Mouse (Mus musculus) midbrain, embryonic 10.5 days (tissue): ENCODE data around the gene Smyd3. TPM values are rescaled to one million over a fixed set of nuclear protein-coding genes. Genes with fewer than 3 reads are reported as not detected.
A peak's percentile ranks its signal among the peaks of the same experiment; 100 is the strongest.

Experiments used
- DNase-seq: peaks from one replicate; pipeline ENCODE4 v3.0.0-alpha.2; 2017; ENCODE audit warnings: low spot score
- H3K27ac ChIP-seq: fragments of 300-500 bp; sonication (generic); replicated peaks from 2 replicates; pipeline ENCODE4 v1.5.1; 2016; ENCODE audit warnings: mild to moderate bottlenecking
- H3K27me3 ChIP-seq: fragments of 300-500 bp; sonication (generic); 2 replicates; pipeline ENCODE4 v1.6.1; 2016; ENCODE audit warnings: low read depth, mild to moderate bottlenecking; ENCODE audit not compliant: poor library complexity, severe bottlenecking
- H3K36me3 ChIP-seq: fragments of 300-500 bp; sonication (generic); 2 replicates; pipeline ENCODE4 v1.6.1; 2016; ENCODE audit warnings: mild to moderate bottlenecking, moderate library complexity
- H3K4me1 ChIP-seq: fragments of 300-500 bp; sonication (generic); 2 replicates; pipeline ENCODE4 v1.6.1; 2016
- H3K4me3 ChIP-seq: fragments of 300-500 bp; sonication (generic); 2 replicates; pipeline ENCODE4 v1.5.1; 2016; ENCODE audit warnings: mild to moderate bottlenecking, moderate library complexity
- H3K9me3 ChIP-seq: fragments of 300-500 bp; sonication (generic); replicated peaks from 2 replicates; pipeline ENCODE4 v1.6.1; 2016; ENCODE audit warnings: mild to moderate bottlenecking
- WGBS: fragments of 180-500 bp; shearing (Covaris S2); methylation state at CpG from one replicate; pipeline ENCODE4 v1.1.7; 2016; 5-methylcytosine and 5-hydroxymethylcytosine counted together
- polyA plus RNA-seq: library from polyadenylated mRNA; unstranded; fragments of >200 nt; fragmentation: Nextera tagmentation; extraction: Ambion mirVana; gene quantifications from 2 replicates; pipeline ENCODE4 v1.2.1, GENCODE M21; 2016

Gene Smyd3
- polyA plus RNA-seq, 1 experiment from 2014 or later, result 15.3 TPM

DNA sequence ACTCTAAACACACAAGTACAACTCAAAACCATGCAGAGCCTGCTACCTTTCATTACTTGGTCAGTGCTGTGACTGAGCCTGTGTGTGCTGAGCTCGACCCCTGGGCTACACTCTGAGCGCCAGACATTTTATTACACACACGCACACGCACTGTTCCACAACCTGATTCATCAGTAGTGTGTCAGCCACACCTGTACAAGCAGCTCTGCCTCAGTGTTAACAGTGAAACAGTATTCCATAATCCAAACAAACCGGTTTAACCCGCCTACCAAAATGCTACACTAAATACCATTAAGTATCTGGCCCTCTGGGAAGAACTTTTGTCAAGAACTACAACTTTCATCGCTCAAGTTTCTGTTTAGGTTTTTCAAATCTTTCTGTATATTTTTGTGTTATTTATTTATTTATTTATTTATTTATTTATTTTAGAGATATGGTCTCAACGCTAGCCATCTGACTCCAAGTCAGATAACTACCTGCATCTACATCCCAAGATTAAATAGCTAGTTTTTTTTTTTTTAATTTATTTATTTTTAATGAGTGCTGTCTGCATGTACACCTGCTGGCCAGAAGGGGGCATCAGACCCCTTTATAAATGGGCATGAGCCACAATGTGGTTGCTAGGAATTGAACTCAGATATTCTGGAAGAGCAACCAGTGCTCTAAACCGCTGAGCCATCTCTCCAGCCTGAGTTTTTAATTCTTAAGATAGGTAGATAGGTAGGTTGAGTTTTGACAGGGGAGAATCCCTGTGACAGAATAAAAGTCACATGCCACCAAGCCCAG lies 11.1 kb downstream of the Smyd3 start:
- DNase-seq, result no peak
- Histone ChIP-seq H3K27me3 (no peaks in the 10 kb centered on the region), H3K27ac (no peak overlapping the region), H3K9me3 (no peaks in the 10 kb centered on the region), H3K4me1 (no peaks in the 10 kb centered on the region), H3K36me3 (no peaks in the 10 kb centered on the region), H3K4me3 (no peak overlapping the region)
- 67% methylated on average over 9 of the region's 9 CpGs for WGBS

GRCm38 (mm10) chr1:179502565-179502964 lies 15.3 kb downstream of the Smyd3 start:
- DNase-seq, result no peak
- Histone ChIP-seq H3K27me3 (no peaks in the 10 kb centered on the region), H3K4me3 (no peak overlapping the region), H3K9me3 (no peaks in the 10 kb centered on the region), H3K36me3 (no peaks in the 10 kb centered on the region), H3K4me1 (no peaks in the 10 kb centered on the region), H3K27ac (no peak overlapping the region)
- 23% methylated on average over 3 of the region's 3 CpGs for WGBS

DNA sequence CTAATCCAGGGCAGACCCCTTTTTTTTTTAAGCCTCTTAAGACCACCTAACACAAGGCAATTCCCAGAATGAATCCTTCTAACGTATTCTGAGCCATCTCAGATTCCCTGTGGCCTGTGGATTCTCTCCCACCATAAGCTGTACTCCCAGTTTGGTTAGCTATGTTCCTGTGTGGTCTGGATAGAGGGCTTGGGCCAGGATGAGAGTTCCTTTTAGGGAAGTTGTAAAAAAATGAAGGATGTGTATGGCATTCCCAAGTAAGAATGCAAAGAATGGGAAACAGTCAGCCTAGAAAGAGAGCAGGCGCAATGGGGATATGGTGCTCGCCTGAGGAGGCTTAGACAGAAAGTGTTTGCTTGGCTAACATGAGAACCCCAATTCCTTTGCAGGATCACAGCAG lies 18.6 kb downstream of the Smyd3 start:
- no peaks in the 10 kb centered on the region for H3K9me3 ChIP-seq
- no peak overlapping the region for H3K27ac ChIP-seq
- DNase-seq, result no peak
- no peak overlapping the region for H3K4me3 ChIP-seq
- no peaks in the 10 kb centered on the region for H3K27me3 ChIP-seq
- no peaks in the 10 kb centered on the region for H3K4me1 ChIP-seq
- H3K36me3 ChIP-seq, result no peaks in the 10 kb centered on the region
- WGBS, result 73% methylated on average over 3 of the region's 3 CpGs

- H3K4me1 ChIP-seq, result no peaks in the 10 kb centered on the region
- no peaks in the 10 kb centered on the region for H3K27me3 ChIP-seq
- no peaks in the 10 kb centered on the region for H3K9me3 ChIP-seq
- 91% methylated on average over 5 of the region's 5 CpGs for WGBS
- H3K27ac ChIP-seq, result no peak overlapping the region
- no peak overlapping the region for H3K4me3 ChIP-seq
- no peaks in the 10 kb centered on the region for H3K36me3 ChIP-seq
- DNase-seq, result no peak
These were observed 24.9 kb downstream of the Smyd3 start for GRCm38 (mm10) chr1:179492908-179493307.

- Histone ChIP-seq H3K27ac (no peak overlapping the region), H3K27me3 (no peaks in the 10 kb centered on the region), H3K9me3 (no peaks in the 10 kb centered on the region), H3K4me3 (no peak overlapping the region), H3K4me1 (peaks cover 6% of the 10 kb centered on the region), H3K36me3 (no peaks in the 10 kb centered on the region)
- DNase-seq, result no peak
- 95% methylated on average over 5 of the region's 5 CpGs for WGBS
These were observed 29.3 kb downstream of the Smyd3 start for GRCm38 (mm10) chr1:179488520-179488919.

DNA sequence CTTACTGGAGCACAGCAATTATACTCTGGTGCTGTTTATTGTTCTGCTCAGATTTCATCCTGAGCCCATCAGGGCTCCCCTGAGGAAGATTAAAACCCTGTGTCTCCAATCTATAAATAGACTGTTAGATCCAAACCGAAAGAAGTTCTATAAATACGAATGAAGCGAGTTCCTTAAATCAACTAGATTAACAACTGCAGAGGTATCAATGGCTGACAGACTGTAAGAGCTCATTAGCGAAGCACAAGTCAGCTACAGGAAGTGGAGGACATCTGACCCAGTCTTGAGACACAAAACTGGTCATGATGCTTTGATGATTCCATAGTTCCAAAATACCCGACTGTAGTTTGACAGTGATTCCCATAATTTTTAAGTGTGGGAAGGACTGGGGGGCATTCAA lies 29.9 kb downstream of the Smyd3 start:
- 92% methylated on average over 5 of the region's 5 CpGs for WGBS
- no peaks in the 10 kb centered on the region for H3K27me3 ChIP-seq
- DNase-seq, result no peak
- H3K36me3 ChIP-seq, result no peaks in the 10 kb centered on the region
- no peak overlapping the region for H3K4me3 ChIP-seq
- H3K4me1 ChIP-seq, result peaks cover 6% of the 10 kb centered on the region
- no peaks in the 10 kb centered on the region for H3K9me3 ChIP-seq
- no peak overlapping the region for H3K27ac ChIP-seq

DNA sequence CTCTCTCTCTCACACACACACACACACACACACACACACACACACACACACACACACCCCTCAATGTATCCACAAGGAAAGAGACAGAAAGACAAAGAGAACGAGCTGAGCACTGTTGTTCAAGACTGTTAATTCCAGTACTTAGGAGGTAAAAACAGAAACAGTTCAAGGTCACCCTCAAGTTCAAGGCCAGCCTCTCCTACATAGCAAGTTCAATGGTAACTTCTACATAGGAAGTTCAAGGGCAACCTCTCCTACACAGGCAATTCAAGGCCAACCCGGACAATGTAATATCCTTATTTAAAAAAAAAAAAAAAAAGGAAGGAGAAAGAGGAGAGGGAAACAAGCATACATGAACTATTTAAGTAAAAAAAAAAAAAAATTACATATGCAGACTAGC lies 30.6 kb downstream of the Smyd3 start:
- H3K36me3 ChIP-seq, result no peaks in the 10 kb centered on the region
- H3K4me3 ChIP-seq, result no peak overlapping the region
- DNase-seq, result no peak
- H3K9me3 ChIP-seq, result no peaks in the 10 kb centered on the region
- H3K4me1 ChIP-seq, result peaks cover 6% of the 10 kb centered on the region
- no peak overlapping the region for H3K27ac ChIP-seq
- H3K27me3 ChIP-seq, result no peaks in the 10 kb centered on the region
- WGBS, result 86% methylated on average over 2 of the region's 2 CpGs

DNA sequence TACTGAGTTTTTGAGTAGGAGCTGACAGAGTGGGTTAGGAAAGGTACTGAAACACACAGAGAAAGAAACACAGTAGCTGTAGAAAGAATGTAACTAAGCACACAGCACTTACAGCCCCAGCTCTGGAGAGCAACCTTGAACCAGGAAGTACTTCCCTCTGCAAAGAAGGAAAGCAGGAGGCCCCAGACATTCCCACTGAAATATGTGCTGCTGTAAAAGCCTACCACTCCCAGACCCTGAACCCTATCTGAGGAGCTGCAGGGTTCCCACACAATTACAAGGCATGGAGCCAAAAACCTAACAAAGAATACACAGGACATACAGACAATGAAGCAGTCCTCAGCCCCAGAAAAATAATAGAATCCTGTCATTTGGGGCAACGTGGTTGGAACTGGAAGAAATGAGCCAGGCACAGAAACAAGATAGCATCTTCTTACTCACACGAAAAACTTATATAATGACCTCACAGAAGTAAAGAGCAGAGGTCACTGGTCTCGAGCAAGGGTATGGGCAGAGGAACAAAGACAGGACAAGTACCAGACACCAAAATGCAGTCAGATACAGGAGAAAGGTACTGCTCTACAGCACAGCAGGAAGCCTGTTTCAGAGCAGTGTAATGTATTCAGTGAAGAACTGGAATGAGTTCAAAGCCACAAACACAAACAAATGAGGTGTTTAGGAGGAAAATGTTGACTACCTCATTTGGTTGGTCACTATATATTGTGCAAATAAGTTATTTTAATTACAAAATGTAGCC lies 31.9 kb downstream of the Smyd3 start:
- Histone ChIP-seq H3K36me3 (no peaks in the 10 kb centered on the region), H3K27ac (no peak overlapping the region), H3K27me3 (no peaks in the 10 kb centered on the region), H3K9me3 (no peaks in the 10 kb centered on the region), H3K4me1 (peaks cover 6% of the 10 kb centered on the region), H3K4me3 (no peak overlapping the region)
- WGBS, result 49% methylated on average over 3 of the region's 3 CpGs
- no peak for DNase-seq

GRCm38 (mm10) chr1:179480862-179481261 lies 37.0 kb downstream of the Smyd3 start:
- Histone ChIP-seq H3K27ac (no peak overlapping the region), H3K27me3 (no peaks in the 10 kb centered on the region), H3K4me3 (no peak overlapping the region), H3K36me3 (no peaks in the 10 kb centered on the region), H3K9me3 (no peaks in the 10 kb centered on the region), H3K4me1 (peaks cover 3% of the 10 kb centered on the region)
- 91% methylated on average over 4 of the region's 4 CpGs for WGBS
- no peak for DNase-seq

GRCm38 (mm10) chr1:179477157-179477902 lies 40.5 kb downstream of the Smyd3 start:
- Histone ChIP-seq H3K27me3 (no peaks in the 10 kb centered on the region), H3K4me3 (no peak overlapping the region), H3K27ac (no peak overlapping the region), H3K9me3 (no peaks in the 10 kb centered on the region; the same call in 1 of the 2 replicates), H3K4me1 (no peaks in the 10 kb centered on the region), H3K36me3 (peaks cover 5% of the 10 kb centered on the region; the same call in 1 of the 2 replicates)
- 81% methylated on average over 5 of the region's 5 CpGs for WGBS
- DNase-seq, result peak; percentile 24

GRCm38 (mm10) chr1:179476461-179477156 lies 41.2 kb downstream of the Smyd3 start:
- Histone ChIP-seq H3K27ac (no peak overlapping the region), H3K4me3 (no peak overlapping the region), H3K9me3 (no peaks in the 10 kb centered on the region; the same call in 1 of the 2 replicates), H3K36me3 (peaks cover 6% of the 10 kb centered on the region; the same call in 1 of the 2 replicates), H3K27me3 (no peaks in the 10 kb centered on the region), H3K4me1 (no peaks in the 10 kb centered on the region)
- DNase-seq, result no peak
- WGBS, result 75% methylated on average over 6 of the region's 6 CpGs

- no peak overlapping the region for H3K4me3 ChIP-seq
- no peak overlapping the region for H3K27ac ChIP-seq
- H3K36me3 ChIP-seq, result peaks cover 6% of the 10 kb centered on the region; the same call in 1 of the 2 replicates
- DNase-seq, result no peak
- H3K9me3 ChIP-seq, result no peaks in the 10 kb centered on the region; the same call in 1 of the 2 replicates
- no peaks in the 10 kb centered on the region for H3K4me1 ChIP-seq
- H3K27me3 ChIP-seq, result no peaks in the 10 kb centered on the region
- 89% methylated on average over 8 of the region's 8 CpGs for WGBS
These were observed 43.1 kb downstream of the Smyd3 start for GRCm38 (mm10) chr1:179474776-179475175.
